Mouse (Mus musculus): ENCODE measurements around the gene Tab2.

GRCm38 (mm10) chr10:7976462-7976861, 20.4 kb upstream of the Tab2 start:
- TF ChIP-seq CTCF (IDR thresholded peaks at IDR 0.05; ENCODE audit: extremely low read depth, insufficient read length, insufficient replicate concordance, low read depth, low read length) (no peak), POLR2A (IDR thresholded peaks at IDR 0.05; ENCODE audit: low read depth, low read length) (no peak)
